Mouse (Mus musculus): ENCODE data around the gene Clec11a. TPM values are rescaled to one million over a fixed set of nuclear protein-coding genes. Genes with fewer than 3 reads are reported as not detected.

Clec11a gene
- total and polyA plus RNA-seq, 2 experiments from 2014 or later, result 3.2 to 3.5 TPM

- no peak for ATAC-seq (ENCODE audit: low FRiP score)
- no peak for DNase-seq (ENCODE audit: low spot score)
- 16% methylated on average over 6 of the region's 6 CpGs for WGBS
- TF ChIP-seq CTCF (IDR thresholded peaks at IDR 0.05), result peak; percentile 39
- peak overlapping the region; percentile 94 for H3K4me2 ChIP-seq (ENCODE audit: low read depth, low read length, poor library complexity, severe bottlenecking)
- H3K27me3 ChIP-seq (ENCODE audit: insufficient read depth, low read length), result no peaks in the 10 kb centered on the region
- H3K4me1 ChIP-seq (ENCODE audit: insufficient read depth, low read length), result peaks cover 3% of the 10 kb centered on the region; the same call in 1 of the 2 replicates
- H3K27ac ChIP-seq (ENCODE audit: low read depth, low read length), result peak overlapping the region; percentile 84; the same call in 1 of the 2 replicates
- peak overlapping the region; percentile 86 for H3K9ac ChIP-seq (replicated peaks; ENCODE audit: low read length, poor library complexity, severe bottlenecking)
- H3K9me3 ChIP-seq (ENCODE audit: low read length), result no peaks in the 10 kb centered on the region
- H3K36me3 ChIP-seq (ENCODE audit: insufficient read depth, low read length), result peaks cover 31% of the 10 kb centered on the region
- H3K4me3 ChIP-seq (ENCODE audit: low read depth, low read length), result peak overlapping the region; percentile 76
Measured at GRCm38 (mm10) chr7:44311713-44312304, 5.1 kb upstream of the Clec11a start.

- 1% methylated on average over 32 of the region's 38 CpGs for WGBS
- Histone ChIP-seq H3K27me3 (ENCODE audit: insufficient read depth, low read length) (no peaks in the 10 kb centered on the region), H3K4me3 (ENCODE audit: low read depth, low read length) (peak overlapping the region; percentile 76), H3K4me2 (ENCODE audit: low read depth, low read length, poor library complexity, severe bottlenecking) (peak overlapping the region; percentile 94), H3K36me3 (ENCODE audit: insufficient read depth, low read length) (peaks cover 24% of the 10 kb centered on the region), H3K4me1 (ENCODE audit: insufficient read depth, low read length) (peaks cover 3% of the 10 kb centered on the region; the same call in 1 of the 2 replicates), H3K27ac (ENCODE audit: low read depth, low read length) (peak overlapping the region; percentile 84), H3K9ac (replicated peaks; ENCODE audit: low read length, poor library complexity, severe bottlenecking) (peak overlapping the region; percentile 86), H3K9me3 (ENCODE audit: low read length) (no peaks in the 10 kb centered on the region)
- DNase-seq (ENCODE audit: low spot score) (peak; percentile 44), ATAC-seq (ENCODE audit: low FRiP score) (peak; percentile 38)
- no peak for TF ChIP-seq CTCF (IDR thresholded peaks at IDR 0.05)
Measured at GRCm38 (mm10) chr7:44310878-44311712, 4.4 kb upstream of the Clec11a start.

GRCm38 (mm10) chr7:44310285-44310877 is 3.7 kb upstream of the Clec11a start:
- peaks cover 6% of the 10 kb centered on the region; the same call in 1 of the 2 replicates for H3K4me1 ChIP-seq (ENCODE audit: insufficient read depth, low read length)
- ATAC-seq (ENCODE audit: low FRiP score) (0 out of 2 replicates have a peak, but pooled peaks have one; percentile 3), DNase-seq (ENCODE audit: low spot score) (peak; percentile 17)
- peaks cover 17% of the 10 kb centered on the region for H3K36me3 ChIP-seq (ENCODE audit: insufficient read depth, low read length)
- H3K9ac ChIP-seq (replicated peaks; ENCODE audit: low read length, poor library complexity, severe bottlenecking), result peak overlapping the region; percentile 86
- peak overlapping the region; percentile 76 for H3K4me3 ChIP-seq (ENCODE audit: low read depth, low read length)
- no peaks in the 10 kb centered on the region for H3K9me3 ChIP-seq (ENCODE audit: low read length)
- H3K27me3 ChIP-seq (ENCODE audit: insufficient read depth, low read length), result no peaks in the 10 kb centered on the region
- peak overlapping the region; percentile 84 for H3K27ac ChIP-seq (ENCODE audit: low read depth, low read length)
- peak overlapping the region; percentile 94 for H3K4me2 ChIP-seq (ENCODE audit: low read depth, low read length, poor library complexity, severe bottlenecking)
- under 1% methylated on average over 24 of the region's 40 CpGs for WGBS
- TF ChIP-seq CTCF (IDR thresholded peaks at IDR 0.05), result no peak

- ATAC-seq (ENCODE audit: low FRiP score), result no peak
- peak; percentile 40 for DNase-seq (ENCODE audit: low spot score)
- no peaks in the 10 kb centered on the region for H3K9me3 ChIP-seq (ENCODE audit: low read length)
- 27% methylated on average over 10 of the region's 22 CpGs for WGBS
- no peak for TF ChIP-seq CTCF (IDR thresholded peaks at IDR 0.05)
- H3K4me3 ChIP-seq (ENCODE audit: low read depth, low read length), result peak within 1 kb of the TSS; percentile 76
- H3K27me3 ChIP-seq (ENCODE audit: insufficient read depth, low read length), result no peaks in the 10 kb centered on the region
- H3K4me2 ChIP-seq (ENCODE audit: low read depth, low read length, poor library complexity, severe bottlenecking), result peak within 1 kb of the TSS; percentile 94
- peaks cover 17% of the 10 kb centered on the region for H3K36me3 ChIP-seq (ENCODE audit: insufficient read depth, low read length)
- H3K27ac ChIP-seq (ENCODE audit: low read depth, low read length), result peak within 1 kb of the TSS; percentile 84
- H3K9ac ChIP-seq (replicated peaks; ENCODE audit: low read length, poor library complexity, severe bottlenecking), result peak within 1 kb of the TSS; percentile 86
- peaks cover 6% of the 10 kb centered on the region; the same call in 1 of the 2 replicates for H3K4me1 ChIP-seq (ENCODE audit: insufficient read depth, low read length)
Measured at GRCm38 (mm10) chr7:44309475-44310284, 3.0 kb upstream of the Clec11a start, which contains the start of gene Shank1. Shank1 (plus strand) TSS chr7:44310253.

GRCm38 (mm10) chr7:44307261-44308020 is 739 bp upstream of the Clec11a start:
- H3K27ac ChIP-seq (ENCODE audit: low read depth, low read length), result no peak overlapping the region
- H3K27me3 ChIP-seq (ENCODE audit: insufficient read depth, low read length), result no peaks in the 10 kb centered on the region
- ATAC-seq (ENCODE audit: low FRiP score) (no peak), DNase-seq (ENCODE audit: low spot score) (peak; percentile 36)
- no peaks in the 10 kb centered on the region for H3K9me3 ChIP-seq (ENCODE audit: low read length)
- no peak overlapping the region for H3K4me3 ChIP-seq (ENCODE audit: low read depth, low read length)
- TF ChIP-seq CTCF (IDR thresholded peaks at IDR 0.05), result peak; percentile 56
- H3K4me1 ChIP-seq (ENCODE audit: insufficient read depth, low read length), result peaks cover 9% of the 10 kb centered on the region; the same call in 1 of the 2 replicates
- no peaks in the 10 kb centered on the region for H3K36me3 ChIP-seq (ENCODE audit: insufficient read depth, low read length)
- H3K9ac ChIP-seq (replicated peaks; ENCODE audit: low read length, poor library complexity, severe bottlenecking), result no peak overlapping the region
- no peak overlapping the region for H3K4me2 ChIP-seq (ENCODE audit: low read depth, low read length, poor library complexity, severe bottlenecking)
- WGBS, result 59% methylated on average over 9 of the region's 9 CpGs
